Mouse (Mus musculus) bone marrow, adult 2 months (tissue): ENCODE data around the gene Ttll6.

Experiments
- CTCF ChIP-seq: fragments of 200-500 bp; IDR thresholded peaks from 2 replicates; pipeline ENCODE4 v1.5.1; 2011; ENCODE audit warnings: low read length, control low read depth; ENCODE audit not compliant: control insufficient read depth, insufficient read depth
- POLR2A ChIP-seq: fragments of 200-500 bp; IDR thresholded peaks from 2 replicates; pipeline ENCODE4 v1.6.1; 2011; ENCODE audit warnings: low read depth, mild to moderate bottlenecking, control low read depth, low read length, borderline replicate concordance; ENCODE audit not compliant: control insufficient read depth

GRCm38 (mm10) chr11:96171601-96172000 lies 38.0 kb downstream of the Ttll6 start:
- TF ChIP-seq POLR2A, result no peak
- TF ChIP-seq CTCF, result no peak
